Mouse (Mus musculus): ENCODE measurements around the gene Usp39.

The Usp39 gene

DNA sequence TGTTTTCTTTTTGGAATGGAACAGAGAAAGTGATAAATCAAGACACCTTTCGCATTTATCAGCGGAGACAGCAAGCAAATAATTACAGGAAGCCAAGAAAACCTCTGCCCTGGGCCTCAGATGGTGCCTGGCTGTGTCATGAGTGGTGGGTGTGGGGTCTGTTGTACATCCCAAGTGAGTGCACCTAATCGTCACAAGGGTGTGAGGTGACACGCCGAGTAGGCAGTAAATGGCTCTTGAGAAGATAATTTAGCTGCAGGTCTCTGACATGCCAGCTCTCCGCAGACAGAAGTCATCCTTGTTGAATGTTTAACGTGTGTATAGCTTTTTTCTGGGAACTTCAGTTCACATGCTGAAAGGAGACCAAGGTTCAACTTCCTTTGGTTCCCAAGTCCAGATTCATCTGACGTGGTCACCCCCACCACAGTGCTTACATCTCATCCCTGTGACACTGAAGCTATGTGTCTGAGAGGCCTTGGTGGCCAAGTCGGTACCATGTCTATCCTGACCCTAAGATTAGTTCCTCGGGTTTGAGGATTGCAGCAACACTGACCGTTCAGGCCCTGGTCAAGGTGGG is 42.5 kb downstream of the Usp39 start:
- no peak for DNase-seq (ENCODE audit: low spot score in 2 of 2)

DNA sequence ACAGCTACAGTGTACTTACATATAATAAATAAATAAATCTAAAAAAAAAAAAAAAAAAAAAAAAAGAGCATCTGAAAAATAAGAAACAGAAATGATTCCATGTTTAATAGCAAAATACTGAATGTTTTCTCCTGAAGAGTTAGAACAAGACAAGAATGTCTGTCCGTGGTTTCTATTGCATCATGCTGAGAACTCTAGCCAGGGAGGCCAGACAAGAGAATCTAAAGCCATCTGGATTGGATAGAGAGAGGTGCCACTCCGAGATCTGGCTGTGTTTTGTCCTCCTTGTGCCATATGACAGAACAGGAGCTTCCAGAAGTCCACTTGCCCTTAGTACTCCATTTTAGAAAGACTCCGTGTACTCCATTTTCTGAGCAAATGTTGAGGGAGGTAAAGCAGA is 47.2 kb downstream of the Usp39 start:
- no peak for DNase-seq (ENCODE audit: low spot score in 2 of 2)

DNA sequence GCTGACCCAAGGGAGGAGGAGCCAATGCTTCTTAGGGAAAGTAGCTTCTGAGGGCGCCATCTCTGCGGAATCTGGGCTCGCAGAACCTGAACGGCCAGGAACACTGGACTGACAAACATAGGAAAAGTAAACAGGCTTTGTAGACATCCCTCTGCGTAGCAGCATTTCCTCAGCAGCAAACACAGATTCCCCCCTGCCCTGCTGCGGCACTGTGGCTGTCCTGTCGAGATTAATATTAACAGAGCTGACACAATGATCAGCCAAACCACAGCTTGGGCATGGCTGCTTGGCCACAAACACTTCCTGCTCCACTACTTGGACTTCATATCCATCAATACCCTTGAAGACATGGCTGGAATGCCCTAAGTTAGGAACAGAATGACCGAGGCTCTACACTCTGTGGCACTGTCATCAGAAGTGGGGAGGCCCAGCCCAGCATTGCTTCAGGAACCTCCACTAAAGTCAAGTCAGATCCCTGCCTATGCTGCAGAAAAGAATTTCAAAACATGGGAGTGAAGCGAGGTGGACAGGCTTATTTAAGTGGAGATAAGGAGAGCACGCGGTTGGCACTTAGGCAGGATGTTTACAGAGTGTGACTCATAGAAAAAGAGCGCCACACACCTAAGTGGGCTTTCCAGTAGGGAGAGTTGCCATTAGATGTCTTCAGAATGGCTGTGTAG is 51.9 kb downstream of the Usp39 start:
- DNase-seq (ENCODE audit: low spot score in 2 of 2): no peak

DNA sequence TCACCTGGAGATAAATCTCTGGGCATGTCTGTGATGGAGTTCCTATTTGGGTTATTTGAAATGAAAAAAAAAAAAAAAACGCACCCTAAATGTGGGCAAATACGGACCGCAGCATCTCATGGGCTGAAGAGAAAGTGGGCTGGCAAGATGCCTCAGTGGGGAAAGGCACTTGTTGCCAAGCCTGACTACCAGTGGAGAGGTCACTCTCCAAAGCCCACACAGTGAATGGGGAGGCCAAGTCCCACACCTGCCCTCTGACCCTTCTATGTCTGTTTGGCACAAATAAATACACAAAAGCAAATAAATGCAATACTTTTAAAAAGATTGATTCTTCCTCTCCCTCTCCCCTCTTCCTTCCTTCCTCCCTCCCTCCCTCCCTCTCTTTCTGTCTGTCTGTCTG is 55.5 kb downstream of the Usp39 start:
- DNase-seq (ENCODE audit: low spot score in 2 of 2): no peak

DNA sequence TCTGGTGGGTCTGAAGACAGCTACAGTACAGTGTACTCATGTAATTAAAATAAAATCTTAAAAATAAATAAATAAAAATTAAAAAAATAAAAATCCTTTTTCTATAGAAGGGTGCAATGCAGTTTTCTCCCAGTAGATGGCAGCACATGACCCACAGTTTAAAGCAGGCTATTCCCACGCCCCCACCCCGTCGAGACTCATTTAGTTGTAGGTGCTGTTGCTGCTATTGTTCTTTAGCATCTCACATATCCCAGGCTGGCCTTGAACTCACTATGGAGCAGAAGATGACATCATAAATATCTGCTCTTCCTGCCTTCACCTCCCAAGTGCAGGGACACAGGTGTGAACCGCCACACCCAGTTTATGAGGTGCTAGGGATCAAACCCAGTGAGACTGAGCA is 61.1 kb downstream of the Usp39 start:
- no peak for DNase-seq (ENCODE audit: low spot score in 2 of 2)

DNA sequence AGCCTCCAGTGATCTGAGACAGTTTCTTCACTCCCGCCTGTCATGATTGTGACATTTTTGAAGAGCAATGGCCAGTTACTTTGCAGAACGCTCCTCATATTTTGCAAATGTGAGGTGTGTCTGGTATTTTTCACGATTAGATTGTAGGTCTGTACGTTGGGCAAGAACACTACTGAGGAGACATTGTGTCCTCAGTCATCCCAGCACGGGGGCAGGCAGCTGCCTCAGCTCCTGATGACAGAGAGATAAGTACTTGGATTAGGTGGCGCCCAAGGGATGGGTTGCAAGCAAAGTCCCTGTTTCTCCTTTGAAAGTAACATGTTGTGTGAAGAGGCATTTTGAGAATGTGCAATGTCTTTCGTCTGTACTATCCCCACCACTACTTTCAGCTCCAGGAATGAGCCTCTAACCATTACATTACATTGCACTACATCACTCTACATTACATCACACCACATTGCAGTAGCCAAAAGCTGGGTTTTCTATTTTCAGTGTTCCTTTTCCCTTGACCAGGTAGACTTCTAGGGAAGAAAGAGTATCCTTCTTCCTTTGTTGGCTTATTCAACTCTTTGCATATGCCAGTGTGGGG is 64.5 kb downstream of the Usp39 start:
- no peak for DNase-seq (ENCODE audit: low spot score in 2 of 2)

DNA sequence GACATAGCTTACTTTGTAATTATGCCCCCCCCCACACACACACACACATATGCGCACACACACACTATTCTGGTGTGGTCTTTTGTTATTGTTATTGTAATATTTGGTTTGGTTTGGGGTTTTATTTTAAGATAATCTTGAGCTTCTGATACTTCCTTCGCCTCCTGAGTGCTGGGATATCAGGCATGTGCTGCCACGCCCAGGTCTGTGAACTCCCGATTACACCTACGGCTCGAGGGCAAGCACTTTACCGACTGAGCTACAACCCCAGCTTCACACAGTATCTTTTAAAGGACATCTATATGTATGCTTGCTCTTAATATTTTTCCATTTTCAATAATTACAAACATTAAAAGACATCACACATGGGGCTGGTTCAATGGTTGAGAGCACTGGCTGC is 65.5 kb downstream of the Usp39 start:
- DNase-seq (ENCODE audit: low spot score in 2 of 2): no peak

DNA sequence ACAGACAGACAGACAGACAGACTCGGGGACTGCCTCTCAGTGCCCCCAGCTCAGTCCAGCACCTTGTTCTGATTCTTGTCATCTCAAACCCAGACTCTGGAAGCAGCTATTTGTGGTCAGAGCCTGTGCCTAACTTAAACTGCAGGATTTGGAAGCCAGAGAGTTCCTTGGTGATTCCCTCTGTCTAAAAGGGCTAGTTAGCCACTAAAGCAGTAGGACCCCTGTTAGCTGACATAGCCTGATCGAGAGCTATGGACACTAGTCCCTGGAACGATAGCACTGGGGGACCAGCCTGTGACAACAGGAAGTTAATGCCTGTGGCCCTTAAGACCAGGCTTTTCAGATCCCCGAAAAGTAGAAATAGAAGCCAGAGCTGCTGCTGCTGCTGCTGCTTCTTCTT is 66.1 kb downstream of the Usp39 start:
- DNase-seq (ENCODE audit: low spot score in 2 of 2): no peak

DNA sequence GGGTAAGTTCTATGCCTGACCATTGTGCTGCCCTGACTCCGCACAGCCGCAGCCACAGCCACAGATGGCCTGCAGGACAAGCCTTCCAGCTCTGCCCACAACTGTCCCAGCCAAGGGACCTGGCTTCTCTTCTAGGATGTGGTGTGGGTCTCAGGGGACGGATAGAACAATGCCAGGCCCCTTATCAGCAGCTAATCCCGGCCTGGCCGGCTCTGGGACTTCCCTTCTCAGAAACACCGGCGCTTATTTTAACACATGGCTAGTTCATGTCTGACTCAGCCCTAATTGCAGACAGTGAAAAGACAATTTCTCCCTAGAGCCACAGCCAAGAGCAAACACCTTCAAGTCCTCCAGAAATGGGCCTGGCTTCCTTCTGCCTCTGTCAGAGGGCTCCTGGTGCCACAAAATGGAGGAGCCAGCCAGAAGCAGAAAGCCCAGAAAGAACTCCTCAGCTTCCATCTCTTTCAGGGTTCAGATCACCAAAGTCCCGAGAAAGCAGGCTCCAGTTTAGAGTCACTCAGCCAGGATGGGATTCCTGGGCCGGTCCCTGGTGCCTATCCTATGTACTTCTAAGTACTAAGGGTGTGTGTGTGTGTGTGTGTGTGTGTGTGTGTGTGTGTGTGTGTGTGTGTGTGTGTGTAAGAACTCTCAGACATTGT is 67.3 kb downstream of the Usp39 start:
- no peak for DNase-seq (ENCODE audit: low spot score in 2 of 2)

DNA sequence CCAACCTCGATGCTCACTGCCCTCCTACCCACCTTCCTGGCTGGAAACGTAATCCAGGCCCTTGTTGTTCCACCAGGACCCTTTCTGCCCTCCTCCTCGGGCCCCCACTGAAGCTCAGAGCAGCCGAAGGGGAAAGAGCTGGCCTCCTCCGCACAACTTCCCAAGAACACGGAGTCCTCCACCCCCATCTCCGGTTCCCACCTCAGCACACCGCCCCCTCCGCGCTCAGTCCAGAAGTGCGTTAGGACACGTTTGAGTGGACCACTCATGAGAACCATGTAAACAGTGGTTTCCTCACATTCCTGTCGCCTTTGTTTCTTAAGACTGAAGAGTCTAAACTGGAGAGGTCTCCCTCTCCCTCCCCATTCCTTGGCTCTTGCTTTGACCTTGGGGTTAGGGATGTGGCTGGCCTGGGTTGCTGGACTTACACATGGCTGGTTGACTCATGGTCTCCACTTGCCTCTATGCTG is 68.0 kb downstream of the Usp39 start:
- DNase-seq (ENCODE audit: low spot score in 2 of 2): no peak

DNA sequence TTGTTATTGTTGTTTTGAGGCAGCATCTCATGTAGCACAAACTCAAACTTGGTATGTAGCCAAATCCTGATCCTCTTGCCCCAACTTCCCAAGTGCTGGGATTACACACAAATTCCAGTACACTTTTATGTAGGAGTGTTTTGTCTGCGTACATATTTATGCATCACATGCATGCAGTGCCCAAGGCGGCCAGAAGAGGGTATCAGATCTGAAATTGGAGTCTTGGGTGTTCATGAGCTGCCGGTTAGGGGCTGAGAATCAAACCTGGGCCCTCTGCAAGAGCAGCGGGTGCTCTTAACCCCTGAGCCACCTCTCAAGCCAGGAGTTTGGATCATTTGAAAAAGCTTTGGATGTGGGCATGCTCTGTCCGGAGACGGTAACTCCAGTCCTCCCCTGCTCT is 68.8 kb downstream of the Usp39 start:
- DNase-seq (ENCODE audit: low spot score in 2 of 2): no peak

DNA sequence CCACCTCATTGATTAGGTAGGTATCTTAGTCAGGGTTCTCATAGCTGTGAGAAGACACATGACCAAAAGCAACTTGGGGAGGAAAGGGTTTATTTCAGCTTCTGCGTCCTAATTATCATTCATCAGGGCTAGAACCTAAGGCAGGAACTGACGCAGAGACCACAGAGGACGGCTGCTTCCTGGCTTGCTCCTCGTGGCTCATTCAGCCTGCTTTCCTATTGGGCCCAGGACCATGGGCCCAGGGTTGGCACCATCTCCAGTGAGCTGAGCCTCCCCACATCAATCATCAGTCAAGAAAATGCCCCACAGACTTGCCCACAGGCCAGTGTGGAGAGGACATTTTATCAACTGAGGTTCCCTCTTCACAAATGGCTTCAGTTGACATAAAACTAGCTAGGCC is 69.5 kb downstream of the Usp39 start:
- no peak for DNase-seq (ENCODE audit: low spot score in 2 of 2)

DNA sequence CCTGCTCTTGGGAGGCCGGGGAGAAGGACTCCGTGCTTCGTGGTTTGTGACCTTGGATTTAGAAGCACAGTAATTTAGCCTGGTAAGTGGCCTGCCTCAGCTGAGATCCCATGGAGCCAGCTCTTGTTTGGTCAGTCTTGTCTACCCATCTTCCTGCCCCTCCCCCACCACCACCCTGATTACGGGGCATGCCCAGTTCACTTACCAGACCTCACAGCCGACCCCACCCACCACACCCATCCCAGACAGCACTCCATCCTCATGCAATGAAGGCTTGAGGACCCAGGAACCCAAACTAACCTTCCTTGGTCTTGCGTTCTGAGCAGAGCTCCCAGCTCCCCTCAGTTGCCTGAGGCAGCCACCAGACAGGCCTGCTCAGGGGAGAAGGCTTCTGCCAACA is 71.8 kb downstream of the Usp39 start:
- DNase-seq (ENCODE audit: low spot score in 2 of 2): no peak

DNA sequence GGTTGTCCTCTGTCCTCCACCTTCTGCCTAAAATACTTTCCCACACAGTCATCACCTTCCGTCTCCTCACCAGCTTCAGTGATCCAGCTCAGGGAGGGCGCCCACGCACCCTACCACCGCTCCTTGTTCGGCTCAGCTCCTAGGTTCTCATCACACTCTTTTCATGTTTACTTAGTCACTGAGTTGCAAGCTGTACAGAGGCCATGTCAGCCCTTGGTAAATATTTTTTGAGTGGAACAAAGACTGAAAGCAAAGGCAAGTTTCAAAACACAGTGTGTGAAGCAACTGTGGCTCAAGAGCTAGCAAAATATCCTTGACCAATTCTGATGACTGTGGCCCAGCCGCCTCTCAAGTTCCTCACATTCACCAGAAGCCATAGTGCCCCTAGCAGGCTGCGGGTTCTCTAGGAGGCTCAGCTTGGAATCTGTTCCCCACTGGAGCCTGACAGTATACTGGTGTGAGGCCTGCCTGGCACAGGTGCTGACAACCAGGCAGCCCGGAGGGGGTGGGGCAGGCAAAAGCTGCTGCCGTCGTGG is 72.8 kb downstream of the Usp39 start:
- no peak for DNase-seq (ENCODE audit: low spot score in 2 of 2)

DNA sequence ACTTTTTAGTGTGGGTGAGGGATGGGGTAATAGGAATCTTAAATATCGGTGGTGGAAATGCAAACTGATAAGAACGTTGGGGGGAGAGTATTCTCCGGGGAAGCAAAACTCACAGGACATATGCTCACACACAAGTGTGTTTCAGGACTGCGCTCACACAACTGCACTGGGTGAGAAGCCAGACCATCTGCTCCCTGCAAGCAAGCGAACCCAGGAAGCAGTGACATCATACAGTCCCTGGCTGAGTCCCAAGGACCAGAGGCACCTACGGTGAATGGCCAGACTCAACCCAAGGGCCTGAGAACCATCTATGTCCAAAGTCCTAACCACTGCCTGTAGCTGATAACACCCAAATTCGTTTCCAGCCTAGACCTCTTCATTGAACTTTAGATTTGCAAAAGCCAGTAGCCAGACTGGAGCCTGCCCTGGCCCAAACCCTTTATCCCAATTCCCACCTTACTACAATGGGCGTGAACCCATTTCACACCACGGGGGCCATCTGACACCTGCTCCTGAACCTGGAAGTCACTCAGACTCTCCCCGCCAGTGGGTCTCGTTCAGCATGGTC is 73.9 kb downstream of the Usp39 start:
- DNase-seq (ENCODE audit: low spot score in 2 of 2): peak; percentile 78 to 82

DNA sequence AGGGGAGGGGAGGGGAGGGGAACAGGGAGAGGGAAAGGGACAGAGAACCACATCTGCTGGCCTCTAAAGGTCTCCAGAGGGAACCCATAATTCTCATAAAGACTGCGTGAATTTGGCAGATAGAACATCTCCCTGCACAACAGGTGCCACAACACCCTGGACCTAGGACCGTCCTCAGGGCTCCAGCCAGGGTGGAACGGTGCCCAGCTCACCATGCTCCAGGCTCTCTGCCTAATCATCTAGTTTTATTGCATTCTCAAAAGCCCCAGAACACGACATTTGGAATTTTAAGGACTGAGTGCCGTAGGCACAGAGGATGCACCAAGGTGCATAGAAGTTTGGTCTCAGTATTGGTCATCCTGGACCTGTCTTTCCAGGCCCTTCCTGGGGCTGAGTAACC is 74.7 kb downstream of the Usp39 start:
- no peak for DNase-seq (ENCODE audit: low spot score in 2 of 2)

All from right cerebral cortex, postnatal 10 days (tissue).